ENCODE assay signal across 11 mouse cellular contexts in the genomic region with DNA sequence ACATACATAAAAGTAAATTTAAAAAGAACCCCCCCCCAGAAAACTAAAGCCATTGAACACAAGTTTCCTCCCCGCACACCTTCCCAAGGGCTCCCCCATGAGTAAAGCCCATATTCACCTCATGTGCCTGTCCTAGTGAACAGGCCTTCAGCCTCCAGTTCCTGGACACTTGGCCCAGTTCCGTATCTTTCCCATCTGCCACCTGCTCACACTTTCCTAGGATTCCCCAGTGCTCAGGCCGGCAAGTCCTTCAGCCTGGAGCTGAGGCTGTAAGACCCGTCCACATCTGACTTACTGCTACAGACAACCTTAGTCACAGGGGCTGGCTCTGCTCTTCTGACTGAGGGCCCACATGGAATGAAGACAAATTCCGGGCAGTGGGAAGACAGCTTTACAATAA. TPM values are rescaled to one million over a fixed set of nuclear protein-coding genes. Genes with fewer than 3 reads are reported as not detected.
"Had no signal": no experiment of that assay in that cellular context is flagged by ENCODE, and none has a peak within 500 bp of the region (broad histone marks: within the 10 kb centered on the region; RNA-seq: fewer than 3 reads in every experiment).

No protein-coding gene starts in this region.

- DNase-seq: kidney, postnatal 25 days; layer of hippocampus, adult 9-11 months; layer of hippocampus, postnatal 36 days; liver; liver, embryonic 13.5 days; liver, postnatal 0 days; lung, postnatal 14 days; retina, postnatal 1 day; thymus, adult 2 months; thymus, postnatal 25 days had no signal

RNA-seq across cellular contexts. Expression of a gene that starts 48.1 kb away (rescaled TPM):
- total RNA-seq: left cerebral cortex, postnatal 25 days had no signal
